Mouse (Mus musculus): ENCODE measurements around the gene Olfr1002. TPM values are rescaled to one million over a fixed set of nuclear protein-coding genes. Genes with fewer than 3 reads are reported as not detected.
"Not testable (repeated sequence)": the region's sequence is repeated elsewhere in the genome, so short reads cannot be mapped to it uniquely, and the experiment has no call there.

Olfr1002 gene
- polyA plus RNA-seq (2012; rRNA removed) = not detected in 2 replicates

DNA sequence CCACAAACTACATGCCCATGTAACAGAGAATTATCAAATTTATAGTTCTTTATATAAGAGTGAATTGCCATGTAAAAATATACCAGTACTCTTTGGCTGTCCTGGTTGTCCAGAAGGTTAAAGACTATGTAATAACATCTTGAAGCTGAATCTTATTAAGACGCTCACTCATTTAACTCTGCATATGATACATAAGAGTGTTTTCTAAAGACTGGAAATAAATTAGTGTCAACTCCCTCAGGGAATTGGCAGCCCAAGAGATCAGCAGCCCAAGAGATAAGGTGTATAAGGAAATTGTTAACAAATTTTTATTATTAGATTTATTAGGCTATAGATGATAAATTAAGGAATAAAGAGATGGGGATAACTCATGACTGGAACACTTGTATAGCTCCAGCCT, at the start of gene Olfr1002:
TSS of gene Olfr1002 (minus strand) at position 101 of the 400 bp plus-strand sequence.
- TF ChIP-seq POLR2A (IDR thresholded peaks at IDR 0.05; ENCODE audit: borderline replicate concordance, extremely low read depth, insufficient read depth, insufficient read length, poor library complexity, severe bottlenecking) = no peak
- TF ChIP-seq CTCF (IDR thresholded peaks at IDR 0.05; ENCODE audit: borderline replicate concordance, extremely low read depth, insufficient read depth, insufficient read length) = no peak

DNA sequence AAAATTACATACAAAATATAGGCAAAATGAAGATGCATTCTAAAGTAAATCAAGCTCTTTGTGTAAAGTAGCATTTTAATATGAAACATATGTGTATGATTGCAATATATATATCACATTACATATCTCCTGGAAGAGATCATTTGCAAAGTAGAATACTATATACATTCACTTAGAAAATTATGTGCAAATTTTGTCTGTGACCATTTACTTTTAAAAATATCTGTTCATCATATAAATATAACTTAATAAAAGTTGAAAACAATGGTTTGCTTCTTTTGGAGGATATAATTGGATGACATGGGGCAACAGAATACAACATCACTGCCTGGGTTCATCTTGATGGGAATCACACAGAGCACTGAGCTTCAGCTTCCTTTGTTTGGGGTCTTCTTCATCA, 38.6 kb upstream of the Olfr1002 start, which contains the start of gene Olfr1008:
TSS of gene Olfr1008 (plus strand) at position 301 of the 400 bp plus-strand sequence.
- no peak for DNase-seq (ENCODE audit: low read depth)
- TF ChIP-seq POLR2A (IDR thresholded peaks at IDR 0.05; ENCODE audit: borderline replicate concordance, extremely low read depth, insufficient read depth, insufficient read length, poor library complexity, severe bottlenecking) (no peak), CTCF (IDR thresholded peaks at IDR 0.05; ENCODE audit: borderline replicate concordance, extremely low read depth, insufficient read depth, insufficient read length) (no peak)

More for the DNA sequence above, at the start of gene Olfr1002:
- no peak for DNase-seq (ENCODE audit: low read depth)

DNA sequence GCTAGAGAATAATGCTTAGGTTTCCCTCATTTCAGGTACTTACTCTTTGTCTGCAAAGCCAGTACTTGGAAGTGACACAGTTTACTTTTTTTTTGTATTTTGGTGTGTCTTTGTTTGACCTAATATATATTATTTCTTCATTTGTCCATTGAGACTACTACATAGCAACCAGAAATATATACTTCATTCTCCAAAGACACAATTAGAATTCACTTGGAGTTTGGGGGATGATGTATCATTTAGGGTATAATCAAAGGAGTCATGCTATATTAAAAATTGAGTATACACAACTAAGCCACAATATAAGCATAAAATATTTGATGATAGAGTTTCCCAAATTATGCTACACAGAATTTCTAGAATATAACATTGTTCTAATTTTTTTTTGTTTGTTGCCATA, 28.2 kb upstream of the Olfr1002 start, which contains the start of gene Olfr1006:
TSS of gene Olfr1006 (minus strand) at position 101 of the 400 bp plus-strand sequence.
- TF ChIP-seq POLR2A (IDR thresholded peaks at IDR 0.05; ENCODE audit: borderline replicate concordance, extremely low read depth, insufficient read depth, insufficient read length, poor library complexity, severe bottlenecking) = no peak
- TF ChIP-seq CTCF (IDR thresholded peaks at IDR 0.05; ENCODE audit: borderline replicate concordance, extremely low read depth, insufficient read depth, insufficient read length) = no peak
- no peak for DNase-seq (ENCODE audit: low read depth)

DNA sequence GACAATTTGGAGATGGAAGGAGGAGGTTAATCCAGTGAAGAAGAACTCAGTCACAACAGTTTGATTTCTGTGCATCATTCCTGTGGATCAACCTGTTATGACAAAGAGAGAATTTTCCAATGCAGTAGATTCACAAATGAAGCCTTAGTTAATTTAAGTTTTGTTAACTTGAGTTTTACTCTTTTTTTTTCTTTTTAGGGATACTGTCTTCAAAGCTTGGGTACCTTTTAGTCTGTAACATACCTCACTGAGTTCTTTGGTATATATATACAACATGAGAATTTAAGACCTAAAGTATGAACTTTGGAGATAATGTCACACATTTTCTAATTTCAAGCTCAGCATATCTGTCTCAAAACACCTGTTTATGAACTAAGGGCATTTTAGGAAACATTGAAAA, 13.9 kb upstream of the Olfr1002 start, which contains the start of gene Olfr154:
TSS of gene Olfr154 (minus strand) at position 101 of the 400 bp plus-strand sequence.
- not testable (repeated sequence) for DNase-seq (ENCODE audit: low read depth)

- no peak for DNase-seq (ENCODE audit: low read depth)
- no peak for TF ChIP-seq POLR2A (IDR thresholded peaks at IDR 0.05; ENCODE audit: borderline replicate concordance, extremely low read depth, insufficient read depth, insufficient read length, poor library complexity, severe bottlenecking)
- no peak for TF ChIP-seq CTCF (IDR thresholded peaks at IDR 0.05; ENCODE audit: borderline replicate concordance, extremely low read depth, insufficient read depth, insufficient read length)
Measured at GRCm38 (mm10) chr2:85611803-85612202, 38.7 kb downstream of the Olfr1002 start, which contains the start of gene Olfr1000. Gene Olfr1000 (minus strand): TSS chr2:85611903.

Other genes with a start within 250 kb of the Olfr1002 start
- gene Olfr992, start 241.2 kb downstream of the Olfr1002 start, polyA plus RNA-seq (2012; rRNA removed) = not detected in 2 replicates
- gene Olfr993, start 235.8 kb downstream of the Olfr1002 start, polyA plus RNA-seq (2012; rRNA removed) = not detected in 2 replicates
- not detected in 2 replicates for gene Olfr994, start 214.3 kb downstream of the Olfr1002 start, polyA plus RNA-seq (2012; rRNA removed)
- gene Olfr995, start 207.1 kb downstream of the Olfr1002 start, polyA plus RNA-seq (2012; rRNA removed) = not detected in 2 replicates
- gene 4833423E24Rik, start 131.7 kb downstream of the Olfr1002 start, polyA plus RNA-seq (2012; rRNA removed) = 0.10 and 0.24 TPM in 2 replicates
- not detected in 2 replicates for gene Olfr996, start 71.5 kb downstream of the Olfr1002 start, polyA plus RNA-seq (2012; rRNA removed)
- not detected in 2 replicates for gene Olfr998, start 61.8 kb downstream of the Olfr1002 start, polyA plus RNA-seq (2012; rRNA removed)
- gene Olfr1000, start 38.8 kb downstream of the Olfr1002 start, polyA plus RNA-seq (2012; rRNA removed) = not detected in 2 replicates
- gene Olfr154, start 13.8 kb upstream of the Olfr1002 start, polyA plus RNA-seq (2012; rRNA removed) = not detected in 2 replicates
- gene Olfr1006, start 28.1 kb upstream of the Olfr1002 start, polyA plus RNA-seq (2012; rRNA removed) = not detected in 2 replicates
- gene Olfr1008, start 38.7 kb upstream of the Olfr1002 start, polyA plus RNA-seq (2012; rRNA removed) = not detected in 2 replicates
- gene Olfr1009, start 64.7 kb upstream of the Olfr1002 start, polyA plus RNA-seq (2012; rRNA removed) = not detected in 2 replicates
- not detected in 2 replicates for gene Olfr1012, start 112.1 kb upstream of the Olfr1002 start, polyA plus RNA-seq (2012; rRNA removed)
- not detected in 2 replicates for gene Olfr1013, start 116.4 kb upstream of the Olfr1002 start, polyA plus RNA-seq (2012; rRNA removed)
- not detected in 2 replicates for gene Olfr1014, start 122.0 kb upstream of the Olfr1002 start, polyA plus RNA-seq (2012; rRNA removed)
- gene Olfr1015, start 131.3 kb upstream of the Olfr1002 start, polyA plus RNA-seq (2012; rRNA removed) = not detected in 2 replicates
- gene Olfr1016, start 151.8 kb upstream of the Olfr1002 start, polyA plus RNA-seq (2012; rRNA removed) = not detected in 2 replicates
- not detected in 2 replicates for gene Olfr1018, start 167.8 kb upstream of the Olfr1002 start, polyA plus RNA-seq (2012; rRNA removed)
- 0.08 TPM in 1 of 2 replicates, not detected in the other for gene Olfr1019, start 194.8 kb upstream of the Olfr1002 start, polyA plus RNA-seq (2012; rRNA removed)
- not detected in 2 replicates for gene Olfr1020, start 196.3 kb upstream of the Olfr1002 start, polyA plus RNA-seq (2012; rRNA removed)
- not detected in 2 replicates for gene Olfr1022, start 217.9 kb upstream of the Olfr1002 start, polyA plus RNA-seq (2012; rRNA removed)
- gene Olfr1023, start 234.9 kb upstream of the Olfr1002 start, polyA plus RNA-seq (2012; rRNA removed) = not detected in 2 replicates

Data from brain, embryonic 14.5 days (tissue).